Mouse (Mus musculus) intestine, postnatal 0 days (tissue): ENCODE results near the gene Nrxn3. TPM values are rescaled to one million over a fixed set of nuclear protein-coding genes. Genes with fewer than 3 reads are reported as not detected.
A peak's percentile ranks its signal among the peaks of the same experiment; 100 is the strongest.

ENCODE experiments used
- ATAC-seq: fragments of 200-750 bp; cut with Nextera tagmentation; 2 replicates; pipeline ENCODE4 v1.8.0; 2017; ENCODE audit warnings: mild to moderate bottlenecking, moderate TSS enrichment, moderate library complexity
- H3K27ac ChIP-seq: fragments of 300-500 bp; sonication (generic); 2 replicates; pipeline ENCODE4 v1.5.1; 2014; ENCODE audit warnings: mild to moderate bottlenecking, low read depth, low read length, moderate library complexity
- H3K27me3 ChIP-seq: fragments of 300-500 bp; sonication (generic); replicated peaks from 2 replicates; pipeline ENCODE4 v1.6.1; 2014; ENCODE audit warnings: low read length, mixed read lengths; ENCODE audit not compliant: control insufficient read depth, insufficient read depth
- H3K36me3 ChIP-seq: fragments of 300-500 bp; sonication (generic); 2 replicates; pipeline ENCODE4 v1.6.1; 2014; ENCODE audit warnings: mild to moderate bottlenecking, moderate library complexity; ENCODE audit not compliant: control insufficient read depth, insufficient read depth
- H3K4me1 ChIP-seq: fragments of 300-500 bp; sonication (generic); replicated peaks from 2 replicates; pipeline ENCODE4 v1.6.1; 2014; ENCODE audit warnings: antibody characterized with exemption, low read length, mixed read lengths; ENCODE audit not compliant: control insufficient read depth, insufficient read depth
- H3K4me2 ChIP-seq: fragments of 300-500 bp; sonication (generic); replicated peaks from 2 replicates; pipeline ENCODE4 v1.6.1; 2014; ENCODE audit warnings: low read depth, mild to moderate bottlenecking, moderate library complexity
- H3K4me3 ChIP-seq: fragments of 300-500 bp; sonication (generic); 2 replicates; pipeline ENCODE4 v1.5.1; 2014; ENCODE audit warnings: low read depth, low read length
- H3K9ac ChIP-seq: fragments of 300-500 bp; sonication (generic); 2 replicates; pipeline ENCODE4 v1.6.1; 2014; ENCODE audit warnings: mild to moderate bottlenecking, low read depth, low read length
- H3K9me3 ChIP-seq: fragments of 300-500 bp; sonication (generic); 2 replicates; pipeline ENCODE4 v1.6.1; 2016; ENCODE audit warnings: mixed run types; ENCODE audit not compliant: control insufficient read depth
- CTCF ChIP-seq: sonication (generic); IDR thresholded peaks from 2 replicates; pipeline ENCODE4 v1.5.1; 2016; ENCODE audit warnings: low read depth, mild to moderate bottlenecking, control low read depth, antibody characterized with exemption, moderate library complexity
- WGBS: fragments of 180-500 bp; shearing (Covaris S2); extraction: QIAGEN DNeasy Blood & Tissue Kit; methylation state at CpG from one replicate; pipeline ENCODE4 v1.1.7; 2014; 5-methylcytosine and 5-hydroxymethylcytosine counted together
- polyA plus RNA-seq: library from polyadenylated mRNA; unstranded; fragments of >200 nt; fragmentation: Nextera tagmentation; extraction: Ambion mirVana; gene quantifications from 2 replicates; pipeline ENCODE4 v1.2.1, GENCODE M21; 2015

Nrxn3 gene
- polyA plus RNA-seq, 1 experiment from 2014 or later = 0.47 TPM

DNA sequence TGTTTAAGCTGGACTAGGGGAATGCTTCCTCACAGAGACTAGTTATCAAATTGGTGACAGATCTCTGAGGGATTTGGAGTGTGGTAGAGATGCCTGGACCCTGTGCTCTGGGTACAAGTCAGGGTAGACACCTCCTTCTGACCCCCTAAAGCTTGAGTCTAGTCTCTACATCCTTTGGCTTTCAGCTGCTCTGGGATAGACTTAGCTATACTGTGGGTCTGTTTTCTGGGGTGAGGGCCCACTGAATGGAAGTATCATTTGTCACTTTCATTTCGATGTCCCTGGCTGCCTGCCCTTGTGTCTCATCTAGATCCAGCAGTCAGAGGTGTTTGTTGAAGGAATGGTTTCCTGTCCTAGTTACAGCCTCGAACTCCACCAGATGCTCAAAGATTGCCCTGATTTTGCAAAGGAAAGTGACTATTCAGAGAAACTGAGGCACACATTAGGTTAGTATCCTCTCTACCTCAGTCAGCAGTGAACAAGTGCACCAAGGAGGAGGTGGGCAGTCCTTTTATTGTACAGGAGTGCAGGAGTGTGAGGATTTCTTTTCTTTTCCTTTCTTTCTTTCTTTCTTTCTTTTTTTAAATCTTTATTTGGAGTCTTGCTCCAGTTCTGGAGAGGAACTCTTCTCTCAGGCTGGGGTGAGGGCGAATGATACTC lies 515 bp upstream of the Nrxn3 start:
- TF ChIP-seq CTCF = no peak
- peak overlapping the region; percentile 25; the same call in 1 of the 2 replicates for H3K4me2 ChIP-seq
- 19% methylated on average over 3 of the region's 3 CpGs for WGBS
- no peak for ATAC-seq
- no peaks in the 10 kb centered on the region for H3K4me1 ChIP-seq
- H3K27me3 ChIP-seq = no peaks in the 10 kb centered on the region
- no peaks in the 10 kb centered on the region for H3K36me3 ChIP-seq
- H3K4me3 ChIP-seq = no peak overlapping the region
- H3K9me3 ChIP-seq = no peaks in the 10 kb centered on the region
- no peak overlapping the region for H3K27ac ChIP-seq
- no peak overlapping the region for H3K9ac ChIP-seq

DNA sequence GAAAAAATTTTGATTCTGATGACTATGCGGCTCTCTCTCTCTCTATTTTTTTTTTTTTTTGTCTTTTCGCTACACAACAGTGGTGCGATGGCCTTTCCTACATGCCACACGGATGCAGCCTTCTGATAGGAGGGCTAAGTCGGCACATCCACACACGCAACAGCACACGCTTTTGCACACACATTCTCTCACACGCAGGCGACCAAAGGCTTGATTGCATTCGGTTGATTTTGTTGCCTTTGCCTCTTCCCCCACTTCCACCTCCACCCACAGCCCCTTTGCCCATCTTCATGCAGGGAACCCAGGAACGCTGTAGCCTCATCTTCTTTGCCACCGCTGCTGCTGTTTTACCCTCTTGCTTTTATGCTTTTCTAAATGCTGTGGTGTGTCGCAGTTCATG lies 3.6 kb downstream of the Nrxn3 start:
- H3K4me3 ChIP-seq = no peak overlapping the region
- H3K27ac ChIP-seq = no peak overlapping the region
- H3K9me3 ChIP-seq = no peaks in the 10 kb centered on the region
- no peak for ATAC-seq
- 93% methylated on average over 13 of the region's 13 CpGs for WGBS
- no peak for TF ChIP-seq CTCF
- H3K36me3 ChIP-seq = no peaks in the 10 kb centered on the region
- H3K4me1 ChIP-seq = no peaks in the 10 kb centered on the region
- no peak overlapping the region for H3K9ac ChIP-seq
- no peak overlapping the region for H3K4me2 ChIP-seq
- H3K27me3 ChIP-seq = no peaks in the 10 kb centered on the region

DNA sequence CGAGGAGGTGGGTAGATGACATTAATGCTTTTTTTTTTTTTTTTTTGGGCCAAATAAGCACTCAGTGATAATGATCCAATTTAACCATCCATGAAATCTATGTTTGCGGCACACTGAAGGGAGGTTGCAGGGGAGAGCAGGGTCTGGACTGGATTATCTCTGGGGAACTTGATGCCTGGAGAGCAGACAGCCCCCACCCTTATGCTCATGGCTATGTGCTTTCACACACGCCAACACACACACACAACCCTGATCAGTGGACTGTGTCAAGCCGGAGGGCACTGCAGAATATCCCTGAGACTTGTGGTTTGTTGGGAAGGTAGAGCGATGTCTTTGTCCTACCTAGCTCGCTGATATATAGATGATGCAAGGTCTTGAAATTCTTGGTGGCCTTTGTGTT lies 4.1 kb downstream of the Nrxn3 start:
- H3K4me3 ChIP-seq = no peak overlapping the region
- no peaks in the 10 kb centered on the region for H3K9me3 ChIP-seq
- H3K36me3 ChIP-seq = no peaks in the 10 kb centered on the region
- no peak overlapping the region for H3K4me2 ChIP-seq
- no peak for ATAC-seq
- no peak overlapping the region for H3K27ac ChIP-seq
- no peak for TF ChIP-seq CTCF
- H3K4me1 ChIP-seq = no peaks in the 10 kb centered on the region
- WGBS = 84% methylated on average over 6 of the region's 6 CpGs
- no peaks in the 10 kb centered on the region for H3K27me3 ChIP-seq
- H3K9ac ChIP-seq = no peak overlapping the region

DNA sequence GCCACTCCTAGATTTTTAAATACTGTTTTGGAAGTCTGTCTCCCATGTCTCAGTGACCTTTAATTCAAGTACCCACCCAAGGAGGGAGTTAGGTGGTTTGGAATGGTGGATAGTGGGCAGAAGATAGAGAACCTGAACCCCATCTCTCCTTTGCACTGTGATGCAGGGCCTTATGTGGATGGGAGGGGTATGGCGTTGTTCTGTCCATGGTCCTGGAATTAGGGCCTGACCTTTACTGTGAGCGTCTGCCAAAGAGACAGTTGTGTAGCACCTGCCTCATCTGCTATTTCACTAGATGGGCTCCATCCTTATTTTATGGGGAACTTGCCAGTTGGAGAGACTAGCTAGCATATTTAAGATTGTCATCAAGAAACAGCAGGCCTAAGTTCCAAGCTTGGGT lies 8.0 kb downstream of the Nrxn3 start:
- no peak for TF ChIP-seq CTCF
- ATAC-seq = no peak
- H3K27me3 ChIP-seq = no peaks in the 10 kb centered on the region
- WGBS = 43% methylated on average over 2 of the region's 2 CpGs
- no peak overlapping the region for H3K4me2 ChIP-seq
- no peaks in the 10 kb centered on the region for H3K4me1 ChIP-seq
- H3K9me3 ChIP-seq = no peaks in the 10 kb centered on the region
- no peak overlapping the region for H3K9ac ChIP-seq
- H3K36me3 ChIP-seq = no peaks in the 10 kb centered on the region
- no peak overlapping the region for H3K4me3 ChIP-seq
- no peak overlapping the region for H3K27ac ChIP-seq

DNA sequence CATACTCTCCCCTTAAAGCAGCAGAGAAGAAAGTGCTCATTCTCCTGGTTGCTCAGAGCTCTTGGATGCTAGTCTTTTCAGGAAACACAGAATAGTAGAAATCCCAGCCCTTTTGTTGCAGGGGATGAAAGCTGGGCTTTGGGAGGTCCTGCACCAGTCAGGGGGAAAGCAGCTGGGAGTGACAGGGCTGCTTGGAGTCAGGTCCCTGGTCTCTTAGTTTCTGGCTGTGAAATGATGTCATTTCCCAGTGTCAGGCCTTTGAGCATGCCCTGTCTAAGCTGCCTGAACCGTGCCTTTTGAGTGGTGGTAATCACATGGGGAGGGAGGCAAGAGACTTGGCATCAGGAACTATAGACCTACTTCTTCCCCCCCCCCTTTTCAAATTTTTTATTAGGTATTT lies 12.4 kb downstream of the Nrxn3 start:
- WGBS = 63% methylated on average over 1 of the region's 1 CpGs
- no peak overlapping the region for H3K27ac ChIP-seq
- H3K9ac ChIP-seq = no peak overlapping the region
- H3K4me2 ChIP-seq = no peak overlapping the region
- H3K27me3 ChIP-seq = no peaks in the 10 kb centered on the region
- H3K4me3 ChIP-seq = no peak overlapping the region
- no peaks in the 10 kb centered on the region for H3K36me3 ChIP-seq
- no peak for ATAC-seq
- no peaks in the 10 kb centered on the region for H3K9me3 ChIP-seq
- TF ChIP-seq CTCF = no peak
- no peaks in the 10 kb centered on the region for H3K4me1 ChIP-seq

DNA sequence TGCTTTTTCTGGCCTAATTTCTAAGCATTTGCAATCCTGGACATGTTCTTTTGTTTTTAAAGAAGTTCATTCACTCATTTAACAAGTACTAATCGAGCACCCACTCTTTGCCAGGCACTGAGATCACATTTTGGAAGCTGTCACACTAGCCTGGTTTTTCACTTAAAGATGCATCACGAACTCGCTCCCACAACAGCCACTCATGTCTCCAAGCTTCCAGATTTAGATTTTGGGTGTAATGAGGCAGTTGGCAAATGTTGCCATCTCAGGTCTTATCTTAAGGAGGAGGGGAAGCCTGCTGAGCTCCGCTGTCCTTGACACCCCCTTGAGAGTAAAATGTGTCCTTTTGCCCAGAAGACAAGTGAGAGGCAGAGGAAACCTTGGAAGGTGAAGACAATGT lies 14.4 kb downstream of the Nrxn3 start:
- Histone ChIP-seq H3K4me3 (no peak overlapping the region), H3K4me2 (no peak overlapping the region), H3K36me3 (no peaks in the 10 kb centered on the region), H3K9ac (no peak overlapping the region), H3K4me1 (no peaks in the 10 kb centered on the region), H3K27ac (no peak overlapping the region), H3K27me3 (no peaks in the 10 kb centered on the region), H3K9me3 (no peaks in the 10 kb centered on the region)
- 79% methylated on average over 4 of the region's 4 CpGs for WGBS
- ATAC-seq = no peak
- TF ChIP-seq CTCF = no peak

DNA sequence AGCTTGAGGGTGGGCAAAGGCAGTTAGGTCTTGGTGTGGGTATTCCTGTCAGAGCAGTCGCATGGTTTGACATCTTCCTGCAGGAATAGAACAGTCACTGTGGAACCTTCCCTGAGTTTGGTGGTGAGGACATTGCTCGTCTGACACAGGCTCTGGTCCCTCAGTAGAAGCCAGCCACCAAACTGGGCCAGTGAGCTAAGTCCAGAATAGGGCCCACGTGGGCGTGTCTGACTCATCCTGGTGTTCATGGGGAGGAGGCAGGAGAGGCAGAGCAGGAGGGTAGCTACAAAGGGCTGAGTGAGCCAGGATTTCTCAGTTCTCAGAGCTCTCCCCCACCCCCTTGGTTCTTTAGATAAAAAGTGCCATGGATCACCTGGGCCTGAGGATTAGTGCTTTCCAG lies 15.9 kb downstream of the Nrxn3 start:
- Histone ChIP-seq H3K9ac (no peak overlapping the region), H3K27ac (no peak overlapping the region)
- no peak for ATAC-seq

More for the DNA sequence above, 15.9 kb downstream of the Nrxn3 start:
- H3K4me3 ChIP-seq = no peak overlapping the region
- no peak overlapping the region for H3K4me2 ChIP-seq
- no peaks in the 10 kb centered on the region for H3K36me3 ChIP-seq
- WGBS = 69% methylated on average over 4 of the region's 4 CpGs
- H3K4me1 ChIP-seq = no peaks in the 10 kb centered on the region
- H3K27me3 ChIP-seq = no peaks in the 10 kb centered on the region
- no peak for TF ChIP-seq CTCF
- no peaks in the 10 kb centered on the region for H3K9me3 ChIP-seq
